Mouse (Mus musculus) hindbrain, embryonic 13.5 days (tissue): ENCODE data around the gene Bola1. TPM values are rescaled to one million over a fixed set of nuclear protein-coding genes. Genes with fewer than 3 reads are reported as not detected.

ENCODE experiments used
- microRNA-seq: library from miRNA; unstranded; fragments of <30 nt; microRNA quantifications from one replicate; pipeline ENCODE4, GENCODE M21; 2016
- polyA plus RNA-seq: library from polyadenylated mRNA; unstranded; fragments of >200 nt; fragmentation: Nextera tagmentation; extraction: Ambion mirVana; gene quantifications from 2 replicates; pipeline ENCODE4 v1.2.1, GENCODE M21; 2015

Bola1 gene
- polyA plus RNA-seq, 1 experiment from 2014 or later = 65.6 TPM

Small RNAs within 50 kb of the gene (microRNA-seq; reads per million reads assigned to microRNA genes)
- not detected for gene Gm44492
- gene Gm47311 = not detected
- not detected for gene Gm47313

Other genes starting within 250 kb of the Bola1 start
- gene Plekho1, start 223.7 kb downstream of the Bola1 start, polyA plus RNA-seq = 59.5 and 65.4 TPM in 2 replicates
- gene Vps45, start 161.2 kb downstream of the Bola1 start, polyA plus RNA-seq = 62.9 and 64.0 TPM in 2 replicates
- 11.0 and 13.6 TPM in 2 replicates for gene Otud7b, start 115.2 kb downstream of the Bola1 start, polyA plus RNA-seq
- gene Mtmr11, start 57.7 kb downstream of the Bola1 start, polyA plus RNA-seq = 11.5 and 12.8 TPM in 2 replicates
- gene Sf3b4, start 47.4 kb downstream of the Bola1 start, polyA plus RNA-seq = 149 and 151 TPM in 2 replicates
- gene Sv2a, start 38.6 kb downstream of the Bola1 start, polyA plus RNA-seq = 84.0 and 88.7 TPM in 2 replicates
- gene Hist2h2ab, start 156 bp upstream of the Bola1 start, polyA plus RNA-seq = 1.0 TPM in 1 of 2 replicates, not detected in the other
- 3.1 and 3.6 TPM in 2 replicates for gene Hist2h2ac, start 1.2 kb upstream of the Bola1 start, polyA plus RNA-seq
- gene Hist2h2be, start 1.4 kb upstream of the Bola1 start, polyA plus RNA-seq = 4.3 TPM in 2 replicates
- 4.1 and 5.3 TPM in 2 replicates for gene Hist2h3c2, start 19.4 kb upstream of the Bola1 start, polyA plus RNA-seq
- gene Hist2h2aa2, start 20.6 kb upstream of the Bola1 start, polyA plus RNA-seq = 64.9 and 67.2 TPM in 2 replicates
- gene Hist2h2aa1, start 25.8 kb upstream of the Bola1 start, polyA plus RNA-seq = 15.6 and 29.2 TPM in 2 replicates
- gene Hist2h3c1, start 27.0 kb upstream of the Bola1 start, polyA plus RNA-seq = 0.62 TPM in 1 of 2 replicates, not detected in the other
- gene Hist2h4, start 43.6 kb upstream of the Bola1 start, polyA plus RNA-seq = 5.2 and 6.1 TPM in 2 replicates
- 19.6 and 22.4 TPM in 2 replicates for gene Hist2h3b, start 48.9 kb upstream of the Bola1 start, polyA plus RNA-seq
- 2.7 and 3.4 TPM in 2 replicates for gene Hist2h2bb, start 50.0 kb upstream of the Bola1 start, polyA plus RNA-seq
- gene Fcgr1, start 74.3 kb upstream of the Bola1 start, polyA plus RNA-seq = 1.5 and 1.7 TPM in 2 replicates
- gene BC107364, start 232.6 kb upstream of the Bola1 start, polyA plus RNA-seq = not detected in 2 replicates